Mouse (Mus musculus) hindbrain, embryonic 12.5 days (tissue): ENCODE measurements at regions not wholly inside any gene's neighbourhood (a gene's known extent, or its start where the extent isn't known, plus 50 kb on each side); places are given as distances from the start of the nearest gene placed in this dataset.

Experiments used
- ATAC-seq: fragments of 200-750 bp; cut with Nextera tagmentation; 2 replicates; pipeline ENCODE4 v1.8.0; 2017; ENCODE audit warnings: moderate TSS enrichment; ENCODE audit not compliant: low FRiP score
- H3K27ac ChIP-seq: fragments of 300-500 bp; sonication (generic); 2 replicates; pipeline ENCODE4 v1.5.1; 2016; ENCODE audit warnings: mild to moderate bottlenecking
- H3K27me3 ChIP-seq: fragments of 300-500 bp; sonication (generic); 2 replicates; pipeline ENCODE4 v1.6.1; 2016; ENCODE audit warnings: mild to moderate bottlenecking
- H3K36me3 ChIP-seq: fragments of 300-500 bp; sonication (generic); 2 replicates; pipeline ENCODE4 v1.6.1; 2016; ENCODE audit warnings: mild to moderate bottlenecking
- H3K4me1 ChIP-seq: fragments of 300-500 bp; sonication (generic); 2 replicates; pipeline ENCODE4 v1.6.1; 2016
- H3K4me2 ChIP-seq: fragments of 300-500 bp; sonication (generic); replicated peaks from 2 replicates; pipeline ENCODE4 v1.6.1; 2016; ENCODE audit warnings: mild to moderate bottlenecking
- H3K4me3 ChIP-seq: fragments of 300-500 bp; sonication (generic); 2 replicates; pipeline ENCODE4 v1.5.1; 2016; ENCODE audit warnings: mild to moderate bottlenecking
- H3K9ac ChIP-seq: fragments of 300-500 bp; sonication (generic); 2 replicates; pipeline ENCODE4 v1.6.1; 2016; ENCODE audit warnings: mild to moderate bottlenecking, moderate library complexity
- H3K9me3 ChIP-seq: fragments of 300-500 bp; sonication (generic); replicated peaks from 2 replicates; pipeline ENCODE4 v1.6.1; 2016; ENCODE audit warnings: mild to moderate bottlenecking
- WGBS: fragments of 180-500 bp; shearing (Covaris S2); methylation state at CpG from one replicate; pipeline ENCODE4 v1.1.7; 2016; 5-methylcytosine and 5-hydroxymethylcytosine counted together

- no peak overlapping the region for H3K27ac ChIP-seq
- WGBS: 92% methylated on average over 5 of the region's 5 CpGs
- H3K9ac ChIP-seq: no peak overlapping the region
- no peak overlapping the region for H3K4me2 ChIP-seq
- peaks cover 5% of the 10 kb centered on the region; the same call in 1 of the 2 replicates for H3K4me1 ChIP-seq
- no peak overlapping the region for H3K4me3 ChIP-seq
- no peaks in the 10 kb centered on the region for H3K27me3 ChIP-seq
- no peaks in the 10 kb centered on the region for H3K9me3 ChIP-seq
- H3K36me3 ChIP-seq: no peaks in the 10 kb centered on the region
- ATAC-seq: no peak
Observed at GRCm38 (mm10) chr16:49530051-49530450, 169.0 kb upstream of the Ift57 start.

DNA sequence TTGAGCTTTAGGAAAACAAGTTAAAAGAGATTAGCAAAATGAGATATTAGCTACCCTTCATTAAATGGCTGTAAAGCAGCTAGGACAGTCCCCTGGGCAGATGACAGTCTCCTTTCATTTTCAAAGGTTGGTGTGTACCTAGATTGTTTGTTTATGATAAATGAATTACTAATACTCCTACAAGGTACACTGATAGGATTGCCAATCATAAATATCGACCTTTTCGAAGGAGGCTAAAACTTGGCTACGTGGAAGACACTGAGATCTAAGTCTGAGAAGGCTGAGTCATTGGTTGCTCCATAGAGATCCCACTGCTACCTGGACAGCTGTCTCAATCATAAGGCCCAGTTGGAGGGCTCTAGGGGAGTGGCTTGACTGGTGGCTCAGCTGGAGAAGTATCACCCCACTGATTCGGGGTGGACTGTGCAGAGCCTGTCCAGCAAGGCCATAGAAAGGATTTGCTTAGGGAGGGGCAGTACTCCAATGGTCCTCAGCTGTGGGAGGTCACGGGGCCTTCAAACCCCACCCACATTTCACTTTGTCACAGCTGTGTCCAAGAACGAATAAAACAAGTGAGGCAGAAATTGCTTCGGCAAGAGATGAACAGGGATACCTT lies 166.9 kb upstream of the Ift57 start:
- ATAC-seq: peak; percentile 82
- H3K4me2 ChIP-seq: no peak overlapping the region

DNA sequence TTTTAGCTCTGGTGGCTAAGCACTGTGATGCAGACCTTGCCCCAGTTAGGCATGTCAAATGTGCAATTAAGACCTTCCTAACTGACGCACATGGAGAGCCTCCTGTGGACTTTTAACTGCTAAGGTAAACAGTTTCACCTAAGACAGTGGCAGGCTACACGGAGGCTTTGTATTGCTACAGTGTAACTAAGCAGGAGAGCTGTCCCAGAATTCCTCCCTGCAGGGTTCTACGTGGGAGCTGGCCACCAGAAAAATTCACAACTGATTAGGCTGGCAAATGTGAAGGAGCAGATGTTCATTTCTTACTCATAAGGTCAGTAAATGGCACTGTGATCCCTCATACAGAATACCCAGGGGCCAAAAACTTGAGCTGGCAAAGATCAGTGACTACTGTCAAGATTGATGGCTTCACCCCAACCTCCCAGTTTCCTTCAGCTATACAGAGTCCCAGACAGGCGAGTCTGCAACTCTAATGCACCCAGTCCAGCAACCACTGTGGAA lies 165.5 kb upstream of the Ift57 start:
- WGBS: 45% methylated on average over 4 of the region's 4 CpGs
- Histone ChIP-seq H3K36me3 (no peaks in the 10 kb centered on the region), H3K4me2 (no peak overlapping the region), H3K9me3 (no peaks in the 10 kb centered on the region), H3K27ac (no peak overlapping the region), H3K4me1 (peaks cover 5% of the 10 kb centered on the region; the same call in 1 of the 2 replicates), H3K9ac (no peak overlapping the region), H3K27me3 (no peaks in the 10 kb centered on the region), H3K4me3 (no peak overlapping the region)
- ATAC-seq: no peak

More for the DNA sequence above, 166.9 kb upstream of the Ift57 start:
- Histone ChIP-seq H3K27me3 (no peaks in the 10 kb centered on the region), H3K36me3 (no peaks in the 10 kb centered on the region), H3K27ac (no peak overlapping the region), H3K9ac (no peak overlapping the region), H3K4me3 (no peak overlapping the region), H3K9me3 (no peaks in the 10 kb centered on the region), H3K4me1 (peaks cover 5% of the 10 kb centered on the region; the same call in 1 of the 2 replicates)
- 63% methylated on average over 7 of the region's 7 CpGs for WGBS

DNA sequence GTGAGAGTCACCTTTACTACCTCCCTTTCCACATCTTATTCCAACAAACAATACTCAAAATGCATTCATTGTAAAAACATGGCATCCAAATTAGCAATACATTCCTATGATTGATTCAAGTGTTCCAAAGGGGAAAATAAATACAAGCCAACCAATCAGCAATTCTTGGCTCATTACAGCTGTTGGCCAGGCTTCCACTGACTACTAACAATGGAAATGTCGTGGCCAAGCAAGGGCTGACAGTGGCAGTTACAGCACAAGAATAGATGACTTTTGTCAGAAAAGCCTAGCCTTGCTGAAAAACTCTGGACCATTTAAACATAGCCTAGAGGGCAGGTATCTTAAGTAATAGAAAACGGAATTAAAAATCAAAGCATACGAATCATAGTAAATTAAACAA lies 148.8 kb upstream of the Ift57 start:
- WGBS: 78% methylated on average over 3 of the region's 3 CpGs

DNA sequence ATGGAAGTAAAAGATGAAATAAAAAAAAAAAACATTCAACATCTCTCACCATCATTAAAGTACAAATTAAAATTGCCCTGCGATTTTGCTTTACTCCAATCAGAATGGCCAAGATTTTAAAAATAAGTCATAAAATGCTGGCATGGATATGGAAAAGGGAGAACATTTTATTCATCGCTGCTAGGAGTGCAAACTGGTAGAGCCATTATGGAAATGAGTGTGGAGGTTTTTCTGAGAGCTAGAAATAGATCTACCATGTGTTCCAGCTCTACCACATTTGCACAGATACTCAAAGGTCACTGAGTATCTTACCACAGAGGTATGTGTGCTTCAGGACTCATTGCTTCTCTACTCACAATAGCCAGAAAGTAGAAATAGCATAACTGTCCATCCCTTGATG lies 129.0 kb upstream of the Ift57 start:
- Histone ChIP-seq H3K9me3 (no peaks in the 10 kb centered on the region), H3K4me2 (no peak overlapping the region), H3K9ac (no peak overlapping the region), H3K36me3 (no peaks in the 10 kb centered on the region), H3K27me3 (no peaks in the 10 kb centered on the region), H3K4me3 (no peak overlapping the region), H3K4me1 (peaks cover 4% of the 10 kb centered on the region; the same call in 1 of the 2 replicates), H3K27ac (no peak overlapping the region)
- WGBS: 96% methylated on average over 2 of the region's 2 CpGs
- no peak for ATAC-seq

More for the DNA sequence above, 148.8 kb upstream of the Ift57 start:
- Histone ChIP-seq H3K4me2 (no peak overlapping the region), H3K4me3 (no peak overlapping the region), H3K36me3 (no peaks in the 10 kb centered on the region), H3K27me3 (no peaks in the 10 kb centered on the region), H3K4me1 (no peaks in the 10 kb centered on the region), H3K9ac (no peak overlapping the region), H3K9me3 (no peaks in the 10 kb centered on the region), H3K27ac (no peak overlapping the region)
- ATAC-seq: no peak

- Histone ChIP-seq H3K4me3 (no peak overlapping the region), H3K27ac (no peak overlapping the region), H3K9me3 (no peaks in the 10 kb centered on the region), H3K9ac (no peak overlapping the region), H3K36me3 (no peaks in the 10 kb centered on the region), H3K4me1 (peaks cover 4% of the 10 kb centered on the region; the same call in 1 of the 2 replicates), H3K27me3 (no peaks in the 10 kb centered on the region), H3K4me2 (peak overlapping the region; percentile 7; the same call in 1 of the 2 replicates)
- 44% methylated on average over 12 of the region's 12 CpGs for WGBS
- peak; percentile 90 for ATAC-seq
Observed at GRCm38 (mm10) chr16:49572485-49573170, 126.4 kb upstream of the Ift57 start.

DNA sequence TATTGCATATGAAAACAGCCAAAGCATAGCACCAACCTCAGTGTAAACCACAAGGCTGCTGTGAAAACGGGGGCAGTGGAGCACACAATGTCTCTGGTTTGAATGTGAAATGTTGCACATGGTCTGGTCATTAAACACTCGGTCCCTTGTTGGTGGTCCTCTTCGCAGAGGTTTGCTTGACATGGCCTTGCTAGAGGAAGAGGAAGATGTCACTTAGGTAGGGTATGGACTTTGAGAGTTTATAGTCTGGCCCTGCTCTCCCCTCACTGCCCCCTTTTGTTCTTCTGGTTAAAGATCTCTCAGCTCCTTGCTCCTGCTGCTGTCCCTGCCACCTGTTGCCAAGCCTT lies 125.9 kb upstream of the Ift57 start:
- Histone ChIP-seq H3K4me2 (peak overlapping the region; percentile 7; the same call in 1 of the 2 replicates), H3K27me3 (no peaks in the 10 kb centered on the region), H3K4me1 (peaks cover 4% of the 10 kb centered on the region; the same call in 1 of the 2 replicates), H3K4me3 (no peak overlapping the region), H3K9me3 (no peaks in the 10 kb centered on the region), H3K27ac (no peak overlapping the region), H3K9ac (no peak overlapping the region), H3K36me3 (no peaks in the 10 kb centered on the region)
- ATAC-seq: peak; percentile 76
- 53% methylated on average over 3 of the region's 3 CpGs for WGBS

- no peak overlapping the region for H3K27ac ChIP-seq
- ATAC-seq: no peak
- H3K9me3 ChIP-seq: no peaks in the 10 kb centered on the region
Observed at GRCm38 (mm10) chr16:49578976-49579375, 120.1 kb upstream of the Ift57 start.

DNA sequence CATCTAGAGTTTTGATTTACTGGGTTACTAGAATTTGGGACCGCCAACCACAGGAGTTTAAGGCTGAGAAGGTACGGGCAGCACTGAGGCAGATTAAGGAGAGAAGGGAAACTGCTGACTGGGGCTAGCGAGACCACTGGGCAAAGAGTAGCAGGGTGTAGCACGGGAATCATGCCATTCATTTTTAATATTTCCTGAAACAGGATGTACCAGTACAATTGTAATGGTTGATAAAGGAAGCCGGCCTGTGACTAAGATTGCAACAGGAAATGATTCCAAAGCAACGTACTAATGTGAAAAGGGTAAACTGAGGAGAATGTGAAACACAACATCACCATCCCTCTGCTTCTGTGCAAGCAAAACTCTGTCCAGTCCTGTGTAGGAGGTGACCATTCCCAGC lies 118.3 kb upstream of the Ift57 start:
- Histone ChIP-seq H3K27ac (no peak overlapping the region), H3K27me3 (no peaks in the 10 kb centered on the region), H3K36me3 (no peaks in the 10 kb centered on the region), H3K4me2 (no peak overlapping the region), H3K4me1 (no peaks in the 10 kb centered on the region), H3K9ac (no peak overlapping the region), H3K9me3 (no peaks in the 10 kb centered on the region), H3K4me3 (no peak overlapping the region)
- WGBS: 94% methylated on average over 6 of the region's 6 CpGs
- ATAC-seq: no peak

More at GRCm38 (mm10) chr16:49578976-49579375, 120.1 kb upstream of the Ift57 start:
- Histone ChIP-seq H3K9ac (no peak overlapping the region), H3K4me1 (no peaks in the 10 kb centered on the region), H3K27me3 (no peaks in the 10 kb centered on the region), H3K4me2 (no peak overlapping the region), H3K4me3 (no peak overlapping the region), H3K36me3 (no peaks in the 10 kb centered on the region)
- 90% methylated on average over 4 of the region's 4 CpGs for WGBS

DNA sequence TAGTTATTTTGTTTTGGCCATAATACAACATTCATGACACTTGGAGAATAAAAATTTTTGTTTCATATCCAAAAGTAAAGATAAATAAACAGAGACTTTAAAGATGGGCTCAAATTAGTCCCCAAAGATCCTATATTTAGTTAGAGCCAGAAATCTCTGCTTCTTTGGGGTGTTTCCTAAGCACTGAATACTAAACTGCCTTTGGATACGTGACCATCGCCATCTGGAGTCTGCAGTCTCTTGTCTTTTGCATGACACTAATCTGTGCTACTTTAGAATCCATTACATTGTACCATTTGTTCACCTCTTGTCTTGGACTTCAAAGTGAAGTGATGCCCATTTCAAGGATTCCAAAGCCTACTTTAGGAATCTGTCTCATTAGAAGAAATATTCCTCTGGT lies 92.5 kb upstream of the Ift57 start:
- no peaks in the 10 kb centered on the region for H3K36me3 ChIP-seq
- no peak overlapping the region for H3K9ac ChIP-seq
- no peak for ATAC-seq
- no peak overlapping the region for H3K4me2 ChIP-seq
- no peaks in the 10 kb centered on the region for H3K4me1 ChIP-seq
- H3K4me3 ChIP-seq: no peak overlapping the region
- no peaks in the 10 kb centered on the region for H3K9me3 ChIP-seq
- H3K27ac ChIP-seq: no peak overlapping the region
- no peaks in the 10 kb centered on the region for H3K27me3 ChIP-seq
- WGBS: 88% methylated on average over 2 of the region's 2 CpGs

DNA sequence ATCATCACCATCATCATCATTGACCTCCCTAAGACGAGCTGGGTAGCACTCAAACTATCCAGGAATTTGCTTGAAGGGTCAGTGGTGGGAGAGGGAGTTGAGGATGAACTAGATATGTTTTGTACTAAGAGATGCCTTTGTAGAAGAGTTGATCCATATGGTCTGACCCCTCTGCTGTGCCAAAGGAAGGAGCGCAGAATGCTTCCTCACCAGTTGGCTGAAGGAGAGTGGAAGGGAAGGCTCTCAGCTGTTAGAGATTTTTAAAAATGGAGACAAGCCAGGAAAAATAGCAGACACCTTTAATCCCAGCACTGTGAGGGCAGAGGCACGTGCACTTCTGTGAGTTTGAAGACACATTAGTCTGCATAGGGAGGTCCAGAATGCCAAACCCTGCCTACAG lies 84.2 kb upstream of the Ift57 start:
- H3K4me2 ChIP-seq: no peak overlapping the region
- no peaks in the 10 kb centered on the region for H3K4me1 ChIP-seq
- no peaks in the 10 kb centered on the region for H3K9me3 ChIP-seq
- WGBS: 79% methylated on average over 3 of the region's 3 CpGs
- H3K4me3 ChIP-seq: no peak overlapping the region
- no peaks in the 10 kb centered on the region for H3K27me3 ChIP-seq
- H3K9ac ChIP-seq: no peak overlapping the region
- ATAC-seq: no peak
- H3K27ac ChIP-seq: no peak overlapping the region
- no peaks in the 10 kb centered on the region for H3K36me3 ChIP-seq

GRCm38 (mm10) chr16:49615342-49616020 lies 83.6 kb upstream of the Ift57 start:
- Histone ChIP-seq H3K9me3 (no peaks in the 10 kb centered on the region), H3K27me3 (no peaks in the 10 kb centered on the region), H3K27ac (no peak overlapping the region), H3K36me3 (no peaks in the 10 kb centered on the region), H3K4me3 (no peak overlapping the region), H3K9ac (no peak overlapping the region), H3K4me1 (no peaks in the 10 kb centered on the region), H3K4me2 (no peak overlapping the region)
- no peak for ATAC-seq
- WGBS: 77% methylated on average over 20 of the region's 20 CpGs
